Mouse (Mus musculus) liver, embryonic 16.5 days (tissue): ENCODE data around the gene Bptf. TPM values are rescaled to one million over a fixed set of nuclear protein-coding genes. Genes with fewer than 3 reads are reported as not detected.
"Not testable (repeated sequence)": the region's sequence is repeated elsewhere in the genome, so short reads cannot be mapped to it uniquely, and the experiment has no call there.

ENCODE experiments used
- ATAC-seq: fragments of 200-750 bp; cut with Nextera tagmentation; 2 replicates; pipeline ENCODE4 v1.8.0; 2017; ENCODE audit warnings: low read depth, mild to moderate bottlenecking, moderate number of reproducible peaks, moderate library complexity
- H3K27ac ChIP-seq: fragments of 300-500 bp; sonication (generic); 2 replicates; pipeline ENCODE4 v1.5.1; 2014; ENCODE audit warnings: mild to moderate bottlenecking, low read length
- H3K27me3 ChIP-seq: fragments of 300-500 bp; sonication (generic); 2 replicates; pipeline ENCODE4 v1.6.1; 2014; ENCODE audit warnings: low read depth, low read length, mixed read lengths; ENCODE audit not compliant: control insufficient read depth, insufficient read depth
- H3K36me3 ChIP-seq: fragments of 300-500 bp; sonication (generic); 2 replicates; pipeline ENCODE4 v1.6.1; 2014; ENCODE audit warnings: mild to moderate bottlenecking; ENCODE audit not compliant: control insufficient read depth, insufficient read depth
- H3K4me1 ChIP-seq: fragments of 300-500 bp; sonication (generic); 2 replicates; pipeline ENCODE4 v1.6.1; 2014; ENCODE audit warnings: low read depth, low read length, mixed read lengths; ENCODE audit not compliant: control insufficient read depth
- H3K4me2 ChIP-seq: fragments of 300-500 bp; sonication (generic); 2 replicates; pipeline ENCODE4 v1.6.1; 2014; ENCODE audit warnings: low read depth, low read length, mixed read lengths
- H3K4me3 ChIP-seq: fragments of 300-500 bp; sonication (generic); 2 replicates; pipeline ENCODE4 v1.5.1; 2014; ENCODE audit warnings: low read depth, mild to moderate bottlenecking, low read length
- H3K9ac ChIP-seq: fragments of 300-500 bp; sonication (generic); 2 replicates; pipeline ENCODE4 v1.6.1; 2014; ENCODE audit warnings: low read depth, low read length
- H3K9me3 ChIP-seq: fragments of 300-500 bp; sonication (generic); replicated peaks from 2 replicates; pipeline ENCODE4 v1.6.1; 2016; ENCODE audit warnings: low read length; ENCODE audit not compliant: control insufficient read depth
- WGBS: fragments of 180-500 bp; shearing (Covaris S2); extraction: QIAGEN DNeasy Blood & Tissue Kit; methylation state at CpG from one replicate; pipeline ENCODE4 v1.1.7; 2014; ENCODE audit not compliant: insufficient replicate concordance; 5-methylcytosine and 5-hydroxymethylcytosine counted together
- polyA plus RNA-seq: library from polyadenylated mRNA; unstranded; fragments of >200 nt; fragmentation: Nextera tagmentation; extraction: Ambion mirVana; gene quantifications from 2 replicates; pipeline ENCODE4 v1.2.1, GENCODE M21; 2015

Gene Bptf
- polyA plus RNA-seq, 1 experiment from 2014 or later = 8.0 TPM

- 29% methylated on average over 7 of the region's 7 CpGs for WGBS
These were observed 39.3 kb downstream of the Bptf start for GRCm38 (mm10) chr11:107092637-107093036.

DNA sequence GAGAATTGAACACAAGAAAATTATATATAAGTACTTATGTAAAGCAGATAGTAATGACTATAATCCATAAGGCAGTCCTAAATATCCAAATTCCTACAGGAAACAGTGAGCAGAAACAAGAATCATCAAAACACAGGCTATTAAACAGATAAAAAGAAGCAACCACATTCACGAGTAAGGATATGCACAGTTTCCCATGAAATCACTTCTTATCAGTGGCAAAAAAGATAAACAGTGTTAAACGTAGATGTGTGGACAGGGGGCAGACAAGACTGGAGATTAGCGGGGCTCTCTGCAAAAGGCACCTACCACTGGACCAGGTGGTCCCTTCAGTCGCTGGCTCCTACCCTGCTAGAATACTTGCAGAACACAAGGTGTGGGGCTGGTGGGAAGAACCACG lies 46.1 kb downstream of the Bptf start:
- H3K4me3 ChIP-seq = no peak overlapping the region
- H3K27ac ChIP-seq = no peak overlapping the region
- ATAC-seq = no peak
- no peaks in the 10 kb centered on the region for H3K27me3 ChIP-seq
- no peak overlapping the region for H3K9ac ChIP-seq
- no peaks in the 10 kb centered on the region for H3K9me3 ChIP-seq
- 40% methylated on average over 5 of the region's 5 CpGs for WGBS
- no peak overlapping the region for H3K4me2 ChIP-seq
- H3K4me1 ChIP-seq = peaks cover 2% of the 10 kb centered on the region; the same call in 1 of the 2 replicates
- peaks cover 11% of the 10 kb centered on the region for H3K36me3 ChIP-seq

More at GRCm38 (mm10) chr11:107092637-107093036, 39.3 kb downstream of the Bptf start:
- no peaks in the 10 kb centered on the region for H3K27me3 ChIP-seq
- no peak overlapping the region for H3K4me3 ChIP-seq
- no peak overlapping the region for H3K4me2 ChIP-seq
- peak; percentile 89 for ATAC-seq
- peaks cover 6% of the 10 kb centered on the region for H3K4me1 ChIP-seq
- H3K36me3 ChIP-seq = peaks cover 9% of the 10 kb centered on the region; the same call in 1 of the 2 replicates
- peak overlapping the region; percentile 79 for H3K27ac ChIP-seq
- no peak overlapping the region for H3K9ac ChIP-seq
- H3K9me3 ChIP-seq = no peaks in the 10 kb centered on the region

DNA sequence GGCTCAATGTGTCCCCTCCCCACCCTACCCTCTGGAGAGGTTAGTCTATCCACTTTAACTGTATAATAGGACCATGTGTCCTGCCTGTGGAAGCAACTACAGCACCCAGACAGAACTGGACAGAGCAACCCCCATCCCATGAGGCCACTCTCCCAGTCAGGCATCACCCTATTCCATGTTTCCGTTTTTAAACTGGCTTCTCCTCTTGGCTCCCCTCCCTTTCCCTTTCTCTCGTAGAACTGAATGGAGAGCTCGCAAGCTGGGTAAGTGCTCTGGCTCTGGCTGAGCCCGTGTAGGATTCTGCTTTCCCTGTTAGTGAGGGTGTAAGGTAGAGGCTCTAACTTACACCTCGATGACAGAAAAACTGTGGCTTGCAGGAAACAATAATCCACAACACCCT lies 48.4 kb downstream of the Bptf start:
- WGBS = 80% methylated on average over 5 of the region's 5 CpGs

GRCm38 (mm10) chr11:107065216-107065785 lies 66.6 kb downstream of the Bptf start:
- Histone ChIP-seq H3K9me3 (no peaks in the 10 kb centered on the region), H3K36me3 (peaks cover 35% of the 10 kb centered on the region), H3K4me3 (no peak overlapping the region), H3K9ac (no peak overlapping the region), H3K4me2 (no peak overlapping the region), H3K4me1 (no peaks in the 10 kb centered on the region), H3K27me3 (no peaks in the 10 kb centered on the region), H3K27ac (no peak overlapping the region)
- no peak for ATAC-seq
- 83% methylated on average over 11 of the region's 11 CpGs for WGBS

More for the DNA sequence above, 48.4 kb downstream of the Bptf start:
- no peaks in the 10 kb centered on the region for H3K27me3 ChIP-seq
- no peak for ATAC-seq
- no peak overlapping the region for H3K27ac ChIP-seq
- no peak overlapping the region for H3K4me2 ChIP-seq
- H3K36me3 ChIP-seq = peaks cover 19% of the 10 kb centered on the region
- peaks cover 2% of the 10 kb centered on the region; the same call in 1 of the 2 replicates for H3K4me1 ChIP-seq
- H3K4me3 ChIP-seq = no peak overlapping the region
- no peaks in the 10 kb centered on the region for H3K9me3 ChIP-seq
- no peak overlapping the region for H3K9ac ChIP-seq

- Histone ChIP-seq H3K27ac (no peak overlapping the region), H3K4me2 (no peak overlapping the region), H3K4me1 (no peaks in the 10 kb centered on the region), H3K27me3 (no peaks in the 10 kb centered on the region), H3K9ac (no peak overlapping the region), H3K4me3 (no peak overlapping the region), H3K36me3 (peaks cover 39% of the 10 kb centered on the region), H3K9me3 (no peaks in the 10 kb centered on the region)
- ATAC-seq = no peak
- 78% methylated on average over 1 of the region's 1 CpGs for WGBS
These were observed 67.3 kb downstream of the Bptf start for GRCm38 (mm10) chr11:107064590-107064989.

DNA sequence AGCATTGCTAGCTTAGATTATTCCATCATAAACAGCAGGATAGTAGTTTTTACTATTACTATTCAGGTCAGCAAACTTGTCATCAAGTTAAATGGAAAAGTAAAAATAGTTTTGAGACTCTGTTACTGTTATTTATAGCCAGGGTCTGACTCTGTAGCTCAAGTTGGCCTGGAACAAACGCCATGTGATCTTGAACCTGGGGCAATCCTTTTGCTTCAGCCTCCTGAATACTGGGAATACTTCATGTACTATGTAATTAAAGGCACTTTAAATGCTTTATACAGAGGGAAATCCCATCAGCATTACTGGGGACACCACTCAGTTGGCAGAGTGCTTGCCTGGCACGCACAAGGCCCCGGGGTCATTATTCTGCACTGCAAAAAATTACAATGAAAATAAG lies 68.9 kb downstream of the Bptf start:
- Histone ChIP-seq H3K27ac (no peak overlapping the region), H3K9ac (no peak overlapping the region), H3K4me1 (no peaks in the 10 kb centered on the region; the same call in 1 of the 2 replicates), H3K4me3 (no peak overlapping the region), H3K4me2 (no peak overlapping the region), H3K36me3 (peaks cover 50% of the 10 kb centered on the region), H3K27me3 (no peaks in the 10 kb centered on the region), H3K9me3 (no peaks in the 10 kb centered on the region)
- 89% methylated on average over 3 of the region's 3 CpGs for WGBS
- no peak for ATAC-seq

DNA sequence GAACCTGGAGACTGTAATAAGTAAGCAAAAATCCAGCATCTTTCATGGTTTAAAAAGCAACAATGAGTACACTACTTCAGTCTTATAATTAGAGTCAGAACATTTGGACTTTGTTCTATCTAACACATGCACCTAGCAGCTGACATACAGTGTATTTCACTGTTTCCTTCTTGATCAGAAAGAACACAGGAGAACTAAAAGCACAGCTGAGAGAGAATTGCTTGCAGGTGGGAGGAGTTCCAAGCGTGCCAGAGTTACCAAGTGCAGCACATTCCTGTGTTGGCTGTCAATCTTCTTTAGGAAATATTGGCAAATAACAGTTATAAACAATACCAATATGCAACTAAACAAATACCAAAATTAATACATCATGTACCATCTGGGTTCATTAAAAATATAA lies 71.0 kb downstream of the Bptf start:
- H3K4me1 ChIP-seq = no peaks in the 10 kb centered on the region; the same call in 1 of the 2 replicates
- H3K9ac ChIP-seq = no peak overlapping the region
- no peaks in the 10 kb centered on the region for H3K27me3 ChIP-seq
- WGBS = 69% methylated on average over 1 of the region's 1 CpGs
- H3K4me2 ChIP-seq = no peak overlapping the region
- peaks cover 57% of the 10 kb centered on the region for H3K36me3 ChIP-seq
- H3K27ac ChIP-seq = no peak overlapping the region
- no peak overlapping the region for H3K4me3 ChIP-seq
- H3K9me3 ChIP-seq = no peaks in the 10 kb centered on the region
- no peak for ATAC-seq

- ATAC-seq = not testable (repeated sequence)
These were observed 72.3 kb downstream of the Bptf start for GRCm38 (mm10) chr11:107059634-107060033.

GRCm38 (mm10) chr11:107057391-107057790 lies 74.5 kb downstream of the Bptf start:
- H3K36me3 ChIP-seq = peaks cover 68% of the 10 kb centered on the region
- no peaks in the 10 kb centered on the region; the same call in 1 of the 2 replicates for H3K4me1 ChIP-seq
- H3K9ac ChIP-seq = no peak overlapping the region
- WGBS = 92% methylated on average over 6 of the region's 6 CpGs
- no peaks in the 10 kb centered on the region for H3K27me3 ChIP-seq
- H3K4me2 ChIP-seq = no peak overlapping the region
- no peak for ATAC-seq
- no peaks in the 10 kb centered on the region for H3K9me3 ChIP-seq
- H3K27ac ChIP-seq = no peak overlapping the region
- no peak overlapping the region for H3K4me3 ChIP-seq

More at GRCm38 (mm10) chr11:107059634-107060033, 72.3 kb downstream of the Bptf start:
- H3K9me3 ChIP-seq, H3K4me2 ChIP-seq, H3K9ac ChIP-seq, H3K4me3 ChIP-seq, H3K27ac ChIP-seq, H3K4me1 ChIP-seq, H3K27me3 ChIP-seq: not testable (repeated sequence)
- peaks cover 55% of the 10 kb centered on the region for H3K36me3 ChIP-seq
- 49% methylated on average over 3 of the region's 3 CpGs for WGBS
